Mouse (Mus musculus): ENCODE measurements around the gene Alkbh4.

The Alkbh4 gene

DNA sequence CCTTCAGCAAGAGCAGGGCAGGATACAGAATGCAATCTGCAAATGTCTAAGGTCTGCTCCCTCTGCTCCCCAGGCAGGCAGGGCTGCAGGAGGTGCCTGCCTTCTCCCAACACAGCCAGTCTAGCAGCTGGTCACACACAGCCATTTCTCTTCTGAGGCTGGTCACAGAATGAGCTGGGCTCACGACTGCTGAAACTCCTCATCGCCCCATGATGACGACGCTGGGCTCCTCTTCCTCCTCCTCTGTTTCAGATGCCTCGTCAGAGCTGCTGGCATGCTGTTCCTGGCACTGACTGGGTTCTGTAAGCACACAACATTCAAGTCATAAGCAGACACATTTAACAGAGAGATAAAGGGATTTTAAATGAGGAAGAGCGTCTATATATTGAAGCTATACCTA, 45.3 kb downstream of the Alkbh4 start:
- DNase-seq (ENCODE audit: low spot score in 2 of 2) = no peak

DNA sequence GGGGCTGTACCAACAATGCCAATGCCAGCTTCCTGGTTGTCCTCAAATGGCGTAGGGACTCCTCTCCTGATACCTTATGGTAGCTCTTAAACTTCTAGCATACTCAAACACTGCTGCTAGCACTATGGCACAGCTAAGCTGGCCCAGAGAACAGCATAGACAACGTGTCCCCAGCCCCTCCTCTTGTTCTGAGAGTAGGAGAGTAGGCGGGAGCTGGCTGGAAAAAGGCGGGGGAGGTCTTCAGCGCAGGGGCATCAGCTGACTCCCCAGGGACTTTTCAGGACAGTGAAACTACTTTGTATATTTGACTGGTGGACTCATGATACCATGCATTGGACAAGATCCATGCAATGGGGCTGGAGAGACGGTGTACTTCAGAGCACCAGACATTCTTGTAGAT, 46.1 kb downstream of the Alkbh4 start:
- DNase-seq (ENCODE audit: low spot score in 2 of 2) = peak; percentile 45 to 67

DNA sequence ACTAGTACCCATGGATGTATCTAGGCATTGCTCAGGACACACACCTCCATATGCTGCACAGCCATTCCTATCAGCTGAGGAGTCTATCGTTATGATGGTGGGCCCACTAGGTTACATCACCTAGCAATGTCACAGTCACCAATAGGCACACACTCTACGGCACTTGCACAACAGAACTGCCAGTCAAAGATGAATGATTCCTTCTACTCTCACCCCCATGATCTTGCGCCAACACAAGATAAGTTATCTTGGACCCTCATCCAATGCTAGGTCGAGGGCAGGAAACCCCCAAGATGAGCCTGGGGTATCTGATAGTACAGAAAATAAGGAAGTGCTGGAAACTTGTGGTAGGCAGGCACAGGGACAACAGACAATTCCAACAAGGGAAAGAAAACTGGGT, 46.9 kb downstream of the Alkbh4 start:
- DNase-seq (ENCODE audit: low spot score in 2 of 2) = no peak

DNA sequence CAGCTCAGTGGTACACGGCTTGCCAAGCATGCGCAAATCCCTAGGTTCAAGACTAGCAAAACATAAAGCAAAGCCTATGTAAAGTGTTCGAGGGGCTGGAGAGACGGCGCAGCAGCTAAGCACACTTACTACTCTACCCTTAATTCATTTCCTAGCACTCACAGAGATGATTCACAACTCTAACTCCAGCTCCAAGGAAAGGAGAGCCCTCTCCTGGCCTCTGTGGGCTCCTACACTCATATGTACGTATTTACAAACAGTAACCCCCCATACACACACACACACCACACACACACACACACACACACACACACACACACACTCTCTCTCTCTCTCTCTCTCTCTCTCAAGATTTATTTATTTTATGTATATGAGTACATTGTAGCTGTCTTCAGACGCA, 47.8 kb downstream of the Alkbh4 start:
- DNase-seq (ENCODE audit: low spot score in 2 of 2) = no peak

DNA sequence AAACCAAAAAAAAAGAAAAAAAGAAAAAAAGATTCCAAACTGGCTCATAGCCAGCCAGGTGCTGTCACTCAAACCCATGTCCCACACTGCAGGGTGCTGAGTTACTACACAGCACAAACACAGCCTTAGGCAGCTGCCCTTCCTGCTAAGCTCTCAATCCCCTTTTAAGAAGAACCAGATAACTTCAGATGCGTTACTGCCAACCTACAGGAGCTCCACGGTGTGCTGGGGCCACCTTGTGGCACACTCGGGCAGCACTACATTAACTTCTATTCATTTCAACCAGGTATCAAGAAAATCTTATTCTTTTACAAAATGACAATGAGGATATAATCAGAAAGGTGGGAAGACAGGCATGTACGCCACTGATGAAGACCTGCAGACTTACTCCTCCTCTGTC, 50.8 kb downstream of the Alkbh4 start:
- DNase-seq (ENCODE audit: low spot score in 2 of 2) = peak in 1 of 2 experiments; percentile 36
